Mouse (Mus musculus): Measurements from ENCODE around the gene Wtip.

GRCm38 (mm10) chr7:34100002-34100401 is 33.1 kb downstream of the Wtip start:
- TF ChIP-seq USF1 (IDR thresholded peaks at IDR 0.05; ENCODE audit: low read depth, low read length) (no peak), CTCF (conservative IDR thresholded peaks at IDR 0.05 in 1 of 2, IDR thresholded peaks at IDR 0.05 in 1 of 2; ENCODE audit: low read depth in 2 of 2, low read length in 2 of 2) (no peak), EP300 (IDR thresholded peaks at IDR 0.05; ENCODE audit: low read length) (no peak), MEF2A (IDR thresholded peaks at IDR 0.05; ENCODE audit: borderline replicate concordance, low read depth, low read length) (no peak), CHD2 (IDR thresholded peaks at IDR 0.05; ENCODE audit: low read length) (no peak)
